Mouse (Mus musculus): ENCODE measurements at regions not wholly inside any gene's neighbourhood (a gene's known extent, or its start where the extent isn't known, plus 50 kb on each side); places are given as distances from the start of the nearest gene placed in this dataset.
"Not testable (repeated sequence)": the region's sequence is repeated elsewhere in the genome, so short reads cannot be mapped to it uniquely, and the experiment has no call there.

DNA sequence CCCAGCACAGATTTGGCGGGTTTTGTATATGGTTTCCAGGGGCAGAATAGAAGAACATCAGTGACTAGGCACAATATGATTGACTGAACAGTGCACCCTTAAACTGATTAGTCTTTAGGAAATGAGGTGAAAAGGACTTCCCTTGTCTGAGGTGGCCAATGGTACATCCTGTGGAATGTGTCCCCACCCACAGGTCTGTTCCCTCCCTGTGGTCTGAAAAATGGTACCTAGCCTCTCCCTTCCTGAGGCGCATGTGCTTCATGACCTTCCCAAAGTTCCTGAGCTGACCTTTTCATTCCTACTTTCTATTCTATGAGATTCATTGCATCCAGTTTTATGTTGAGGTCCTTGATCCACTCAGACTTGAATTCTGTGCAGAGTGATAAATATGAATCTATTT, 76.0 kb downstream of the Zfp97 start:
- not testable (repeated sequence) for DNase-seq (ENCODE audit: low spot score in 2 of 2)

DNA sequence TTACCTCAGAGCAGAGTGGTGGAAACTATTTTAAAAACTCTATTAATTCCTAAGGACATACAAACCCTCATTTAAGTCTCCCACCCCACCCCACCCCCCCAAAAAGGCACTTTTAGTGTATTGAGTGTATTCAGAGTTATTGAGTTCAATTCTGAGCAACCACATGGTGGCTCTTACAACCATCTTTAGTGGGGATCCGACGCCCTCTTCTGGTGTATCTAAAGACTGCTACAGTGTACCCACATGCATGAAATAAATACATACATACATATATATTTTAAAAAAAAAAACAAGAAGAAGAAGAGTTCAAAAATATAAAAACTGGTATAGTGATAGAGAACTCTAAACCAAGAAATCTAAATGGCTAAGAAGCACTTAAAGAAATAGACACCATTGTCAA, 107.9 kb downstream of the Zfp97 start:
- no peak for DNase-seq (ENCODE audit: low spot score in 2 of 2)

DNA sequence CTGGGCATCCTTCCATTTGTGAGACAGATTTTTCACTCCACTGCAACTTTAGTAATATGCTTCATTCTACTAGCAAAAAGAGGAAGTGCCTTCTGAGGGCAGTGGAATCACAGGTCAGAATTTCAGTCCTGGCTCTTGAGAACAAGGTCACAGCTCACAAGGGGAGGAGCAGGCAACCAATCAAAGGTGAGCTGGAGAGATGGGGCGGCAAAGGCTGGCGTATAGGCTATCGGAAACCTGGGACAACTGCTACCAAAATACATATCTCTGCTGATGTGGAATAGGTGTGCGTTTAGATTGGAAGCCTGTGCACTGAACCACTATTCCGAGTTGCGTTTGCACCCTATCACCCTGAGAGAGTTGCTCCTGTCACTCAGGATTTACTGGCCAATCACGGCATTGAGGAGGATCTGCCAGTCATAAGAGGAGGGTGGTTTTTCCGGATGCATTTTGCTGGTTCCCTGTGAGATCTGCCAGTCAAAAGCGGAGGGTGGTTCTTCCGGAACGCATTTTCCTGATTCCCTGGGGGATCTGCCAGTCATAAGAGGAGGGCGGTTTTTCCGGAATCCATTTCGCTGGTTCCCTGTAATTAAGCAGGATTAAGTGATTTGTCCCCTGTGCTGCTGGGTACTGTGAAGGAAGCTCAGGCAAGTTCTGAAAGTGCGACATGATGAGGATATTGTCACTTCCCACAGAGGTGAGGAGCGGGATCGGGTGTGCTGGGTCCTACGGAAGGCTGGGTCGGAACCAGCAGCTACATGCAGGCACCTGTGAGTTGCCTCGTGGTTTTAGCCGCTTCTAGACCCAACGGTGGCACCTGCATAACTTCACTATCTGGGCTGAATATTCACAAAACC, 113.3 kb downstream of the Zfp97 start:
- peak; percentile 74 to 88 for DNase-seq (ENCODE audit: low spot score in 2 of 2)

DNA sequence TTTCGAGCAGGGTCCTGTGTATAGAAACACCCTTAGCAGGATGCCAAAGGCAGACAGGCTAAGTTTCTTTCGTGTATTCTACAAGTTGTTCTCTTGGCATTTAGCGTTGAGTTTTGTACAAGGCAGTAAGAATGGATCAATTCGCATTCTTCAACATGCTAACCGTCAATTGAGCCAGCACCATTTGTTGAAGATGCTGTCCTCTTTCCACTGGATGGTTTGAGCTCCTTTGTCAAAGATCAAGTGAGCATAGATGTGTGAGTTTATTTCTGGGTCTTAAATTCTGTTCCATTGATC, 113.9 kb downstream of the Zfp97 start:
- not testable (repeated sequence) for DNase-seq (ENCODE audit: low spot score in 2 of 2)
